Mouse (Mus musculus) cerebellum, postnatal 10 days (tissue): Measurements from ENCODE around the gene Sfrp2.

Source experiments
- DNase-seq, 2 experiments: peaks; one replicate each; pipeline ENCODE4 v3.0.0; 2021; ENCODE audit warnings: mixed read lengths in 2 of 2

Gene Sfrp2

GRCm38 (mm10) chr3:83765871-83766725 lies at the start of gene Sfrp2:
Gene Sfrp2 (plus strand): TSS chr3:83766321.
- peak; percentile 67 to 77 for DNase-seq

- no peak for DNase-seq
These were observed 48.4 kb upstream of the Sfrp2 start for GRCm38 (mm10) chr3:83717643-83718231.

GRCm38 (mm10) chr3:83718662-83719061 lies 47.5 kb upstream of the Sfrp2 start:
- DNase-seq, result no peak

GRCm38 (mm10) chr3:83728223-83728622 lies 37.9 kb upstream of the Sfrp2 start:
- no peak for DNase-seq

- DNase-seq, result no peak
These were observed 37.3 kb upstream of the Sfrp2 start for GRCm38 (mm10) chr3:83728675-83729390.

- DNase-seq, result peak; percentile 4 to 6
These were observed 32.1 kb upstream of the Sfrp2 start for GRCm38 (mm10) chr3:83733985-83734384.

GRCm38 (mm10) chr3:83736980-83737379 lies 29.1 kb upstream of the Sfrp2 start:
- no peak for DNase-seq

- peak in 1 of 2 experiments; percentile 16 for DNase-seq
These were observed 25.9 kb upstream of the Sfrp2 start for GRCm38 (mm10) chr3:83740246-83740645.

GRCm38 (mm10) chr3:83747276-83747675 lies 18.8 kb upstream of the Sfrp2 start:
- DNase-seq, result no peak

GRCm38 (mm10) chr3:83747895-83748294 lies 18.2 kb upstream of the Sfrp2 start:
- DNase-seq, result no peak

GRCm38 (mm10) chr3:83751625-83752024 lies 14.5 kb upstream of the Sfrp2 start:
- peak in 1 of 2 experiments; percentile 23 for DNase-seq

- no peak for DNase-seq
These were observed 13.9 kb upstream of the Sfrp2 start for GRCm38 (mm10) chr3:83752196-83752595.

GRCm38 (mm10) chr3:83755043-83755635 lies 11.0 kb upstream of the Sfrp2 start:
- DNase-seq, result no peak

- no peak for DNase-seq
These were observed 10.5 kb upstream of the Sfrp2 start for GRCm38 (mm10) chr3:83755666-83756065.

GRCm38 (mm10) chr3:83762361-83762760 lies 3.8 kb upstream of the Sfrp2 start:
- peak; percentile 42 to 46 for DNase-seq

- peak; percentile 94 to 95 for DNase-seq
These were observed 2.3 kb upstream of the Sfrp2 start for GRCm38 (mm10) chr3:83763551-83764548.

GRCm38 (mm10) chr3:83766726-83767070 lies 577 bp downstream of the Sfrp2 start:
- no peak for DNase-seq

GRCm38 (mm10) chr3:83767121-83767520 lies 1.0 kb downstream of the Sfrp2 start:
- no peak for DNase-seq

- DNase-seq, result peak; percentile 27 to 48
These were observed 2.3 kb downstream of the Sfrp2 start for GRCm38 (mm10) chr3:83768293-83769035.

GRCm38 (mm10) chr3:83769036-83769410 lies 2.9 kb downstream of the Sfrp2 start:
- DNase-seq, result peak; percentile 26 to 45
